8 mouse cellular contexts compared by ENCODE assay signal in the genomic region with DNA sequence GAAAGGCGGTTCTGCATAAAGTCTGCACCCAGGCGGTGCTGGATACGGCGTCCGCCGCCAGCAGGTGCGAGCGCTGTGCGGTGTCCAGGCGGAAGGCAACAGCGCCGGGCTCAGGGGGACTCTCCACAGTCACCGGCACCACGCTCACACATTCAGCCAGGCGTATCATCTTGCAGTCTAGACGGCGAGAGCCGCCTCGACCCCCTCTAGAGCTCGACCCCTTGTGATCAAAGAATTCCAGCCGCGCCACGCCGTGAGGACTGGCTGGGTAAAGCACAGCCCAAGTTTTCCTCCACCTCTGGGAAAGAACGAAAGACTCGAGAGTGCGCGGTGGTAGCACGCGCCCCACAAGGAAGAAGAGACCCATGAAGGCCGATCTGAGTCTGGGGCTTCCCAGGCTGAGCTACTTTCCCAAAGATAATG. TPM values are rescaled to one million over a fixed set of nuclear protein-coding genes. Genes with fewer than 3 reads are reported as not detected.
A peak's percentile ranks its signal among the peaks of the same experiment; 100 is the strongest.
DNase-seq lines count a peak whose midpoint lies in the region; ATAC-seq and TF ChIP-seq lines count a peak whose summit lies in the region.

No protein-coding gene starts in this region.

- H3K4me3 ChIP-seq in heart, embryonic 12.5 days: peak overlapping the region; percentile 73

- TF ChIP-seq POLR2A in brain, embryonic 14.5 days (IDR thresholded peaks at IDR 0.05; ENCODE audit: borderline replicate concordance, extremely low read depth, insufficient read depth, insufficient read length, poor library complexity, severe bottlenecking): no peak

- H3K27ac ChIP-seq in heart, embryonic 12.5 days (ENCODE audit: poor library complexity, severe bottlenecking): 0 out of 2 replicates have a peak overlapping the region, but pooled peaks have one; percentile 2

- H3K27me3 ChIP-seq in heart, embryonic 12.5 days (replicated peaks): peaks cover 70% of the 10 kb centered on the region

- H3K36me3 ChIP-seq in heart, embryonic 12.5 days: peaks cover 6% of the 10 kb centered on the region; the same call in 1 of the 2 replicates

- peak overlapping the region; percentile 76 for H3K4me2 ChIP-seq in heart, embryonic 12.5 days

- intact Hi-C loops in heart, postnatal 25 days (cut with DNase I): no loop called here

- TF ChIP-seq CTCF in brain, embryonic 14.5 days (IDR thresholded peaks at IDR 0.05; ENCODE audit: borderline replicate concordance, extremely low read depth, insufficient read depth, insufficient read length): 0 out of 2 replicates have a peak, but pooled peaks have one; percentile 5

- peak; percentile 64 for ATAC-seq in heart, embryonic 12.5 days (ENCODE audit: insufficient number of reproducible peaks, low FRiP score)
- peak; percentile 68 for ATAC-seq in megakaryocyte-erythroid progenitor cell, adult 5-6 weeks (replicated peaks; ENCODE audit: low FRiP score, low TSS enrichment, poor library complexity, severe bottlenecking)

- peak; percentile 96 for DNase-seq in heart, adult 11 months
- DNase-seq in heart, postnatal 25 days (ENCODE audit: low spot score): no peak
- peak; percentile 52 for DNase-seq in brain, embryonic 14.5 days (ENCODE audit: low read depth)
- peak; percentile 64 to 76 for DNase-seq in kidney, postnatal 4 days
- DNase-seq in spleen, postnatal 36 days (ENCODE audit: low spot score in 2 of 2): peak; percentile 66 to 69
- no peak for DNase-seq in layer of hippocampus, postnatal 10 days (ENCODE audit: low spot score in 2 of 2)

- WGBS in heart, embryonic 12.5 days: under 1% methylated on average over 31 of the region's 31 CpGs

- no peaks in the 10 kb centered on the region for H3K9me3 ChIP-seq in heart, embryonic 12.5 days (replicated peaks)

- H3K4me1 ChIP-seq in heart, embryonic 12.5 days (replicated peaks): peaks cover 41% of the 10 kb centered on the region

- peak overlapping the region; percentile 75 for H3K9ac ChIP-seq in heart, embryonic 12.5 days

RNA-seq across cellular contexts. Expression of a gene that starts 0.5 kb away (rescaled TPM):
- 1 to 10 TPM; 2.9 to 3.2 TPM for total RNA-seq in heart, postnatal 25 days (2021)
- polyA plus RNA-seq in brain, embryonic 14.5 days (2012; rRNA removed): 2.7 and 2.9 TPM in 2 replicates
- 8.1 and 11.3 TPM in 2 replicates for polyA plus RNA-seq in heart, embryonic 12.5 days (2016; fragmentation: Nextera tagmentation; extraction: Ambion mirVana)
- total RNA-seq in megakaryocyte-erythroid progenitor cell, adult 5-6 weeks (2014; fragmentation: Nextera tagmentation): 15.0 and 25.0 TPM in 2 replicates
- total RNA-seq in megakaryocyte-erythroid progenitor cell, adult 5-6 weeks (2017): 24.2 and 46.1 TPM in 2 replicates
- total RNA-seq in layer of hippocampus, postnatal 10 days (2021): 1 to 10 TPM; 1.6 to 2.4 TPM

RNA-seq across cellular contexts. Expression of a gene that starts 1.2 kb away (rescaled TPM):
- 1 to 10 TPM; 2.0 to 4.2 TPM for total RNA-seq in heart, postnatal 25 days (2021)
- 6.7 and 7.3 TPM in 2 replicates for polyA plus RNA-seq in brain, embryonic 14.5 days (2012; rRNA removed)
- 5.7 and 8.0 TPM in 2 replicates for polyA plus RNA-seq in heart, embryonic 12.5 days (2016; fragmentation: Nextera tagmentation; extraction: Ambion mirVana)
- total RNA-seq in megakaryocyte-erythroid progenitor cell, adult 5-6 weeks (2014; fragmentation: Nextera tagmentation): 0.67 and 8.2 TPM in 2 replicates
- 0.61 and 0.88 TPM in 2 replicates for total RNA-seq in megakaryocyte-erythroid progenitor cell, adult 5-6 weeks (2017)
- total RNA-seq in layer of hippocampus, postnatal 10 days (2021): 1 to 10 TPM; 3.0 to 5.7 TPM

RNA-seq across cellular contexts. Expression of a gene that starts 21.5 kb away (rescaled TPM):
- 10 to 100 TPM; 65.5 to 73.0 TPM for total RNA-seq in heart, postnatal 25 days (2021)
- polyA plus RNA-seq in brain, embryonic 14.5 days (2012; rRNA removed): 222 and 386 TPM in 2 replicates
- polyA plus RNA-seq in heart, embryonic 12.5 days (2016; fragmentation: Nextera tagmentation; extraction: Ambion mirVana): 120 and 131 TPM in 2 replicates
- total RNA-seq in megakaryocyte-erythroid progenitor cell, adult 5-6 weeks (2014; fragmentation: Nextera tagmentation): 246 and 368 TPM in 2 replicates
- 115 and 128 TPM in 2 replicates for total RNA-seq in megakaryocyte-erythroid progenitor cell, adult 5-6 weeks (2017)
- total RNA-seq in layer of hippocampus, postnatal 10 days (2021): 100 to 1,000 TPM in 1 of 2 experiments, 10 to 100 TPM in 1; 92.7 to 115 TPM

RNA-seq across cellular contexts. Expression of a gene that starts 22.3 kb away (rescaled TPM):
- 10 to 100 TPM; 31.8 to 33.9 TPM for total RNA-seq in heart, postnatal 25 days (2021)
- 63.4 and 99.1 TPM in 2 replicates for polyA plus RNA-seq in brain, embryonic 14.5 days (2012; rRNA removed)
- 86.7 and 86.9 TPM in 2 replicates for polyA plus RNA-seq in heart, embryonic 12.5 days (2016; fragmentation: Nextera tagmentation; extraction: Ambion mirVana)
- 225 and 296 TPM in 2 replicates for total RNA-seq in megakaryocyte-erythroid progenitor cell, adult 5-6 weeks (2014; fragmentation: Nextera tagmentation)
- total RNA-seq in megakaryocyte-erythroid progenitor cell, adult 5-6 weeks (2017): 97.5 and 128 TPM in 2 replicates
- total RNA-seq in layer of hippocampus, postnatal 10 days (2021): 10 to 100 TPM; 68.0 to 70.4 TPM

RNA-seq across cellular contexts. Expression of a gene that starts 24.9 kb away (rescaled TPM):
- under 1 TPM; 0.36 to 0.52 TPM for total RNA-seq in heart, postnatal 25 days (2021)
- 1.0 and 1.8 TPM in 2 replicates for polyA plus RNA-seq in brain, embryonic 14.5 days (2012; rRNA removed)
- polyA plus RNA-seq in heart, embryonic 12.5 days (2016; fragmentation: Nextera tagmentation; extraction: Ambion mirVana): 0.48 and 0.64 TPM in 2 replicates
- 6.0 and 7.9 TPM in 2 replicates for total RNA-seq in megakaryocyte-erythroid progenitor cell, adult 5-6 weeks (2014; fragmentation: Nextera tagmentation)
- total RNA-seq in megakaryocyte-erythroid progenitor cell, adult 5-6 weeks (2017): 0.56 and 1.0 TPM in 2 replicates
- total RNA-seq in layer of hippocampus, postnatal 10 days (2021): under 1 TPM; 0.37 to 0.54 TPM

Comparison
In these comparisons a context has a peak if more than half of its experiments do, and no peak if none do; other contexts are left out.
1. DNase-seq: peak in heart, adult 11 months (single experiment), brain, embryonic 14.5 days (single experiment), kidney, postnatal 4 days (2 of 2) and spleen, postnatal 36 days (2 of 2); none in heart, postnatal 25 days (single experiment) and layer of hippocampus, postnatal 10 days (0 of 2).